In the genomic region with DNA sequence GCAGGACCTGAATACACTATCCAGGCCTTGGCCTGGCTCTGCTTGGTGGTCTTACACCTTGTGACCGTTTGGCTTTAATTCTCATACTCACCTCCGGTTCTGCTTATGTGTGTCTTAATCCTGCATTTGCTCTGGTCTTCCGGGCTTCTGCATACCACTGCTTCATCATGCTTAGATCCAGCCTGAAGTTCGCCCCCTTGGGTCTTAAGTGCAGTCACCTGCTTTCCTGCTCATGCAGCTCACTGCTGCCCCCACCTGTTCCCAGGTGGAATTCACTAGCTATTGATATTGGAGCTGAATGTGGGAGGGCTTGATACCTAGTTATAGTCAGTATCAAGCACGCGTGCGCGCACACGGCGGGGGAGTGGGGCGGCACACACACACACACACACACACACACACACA, we compare ENCODE assay signal across 8 mouse cellular contexts. TPM values are rescaled to one million over a fixed set of nuclear protein-coding genes. Genes with fewer than 3 reads are reported as not detected.
DNase-seq lines count a peak whose midpoint lies in the region; ATAC-seq lines count a peak whose summit lies in the region.

No protein-coding gene starts in this region.

- H3K4me1 ChIP-seq in kidney, embryonic 16.5 days (ENCODE audit: insufficient read depth, low read length): no peaks in the 10 kb centered on the region
- no peaks in the 10 kb centered on the region for H3K4me1 ChIP-seq in limb, embryonic 13.5 days
- H3K4me1 ChIP-seq in stomach, embryonic 15.5 days: no peaks in the 10 kb centered on the region

- H3K4me2 ChIP-seq in kidney, embryonic 16.5 days (replicated peaks; ENCODE audit: low read depth, low read length): no peak overlapping the region; the same call in 1 of the 2 replicates
- H3K4me2 ChIP-seq in limb, embryonic 13.5 days (replicated peaks): peak overlapping the region; percentile 38; the same call in 1 of the 2 replicates
- H3K4me2 ChIP-seq in stomach, embryonic 15.5 days: 0 out of 2 replicates have a peak overlapping the region, but pooled peaks have one; percentile 15

- no peaks in the 10 kb centered on the region for H3K9me3 ChIP-seq in kidney, embryonic 16.5 days (ENCODE audit: low read length)
- no peaks in the 10 kb centered on the region for H3K9me3 ChIP-seq in limb, embryonic 13.5 days
- H3K9me3 ChIP-seq in stomach, embryonic 15.5 days: no peaks in the 10 kb centered on the region

- H3K36me3 ChIP-seq in kidney, embryonic 16.5 days (ENCODE audit: insufficient read depth, low read length): no peaks in the 10 kb centered on the region
- no peaks in the 10 kb centered on the region for H3K36me3 ChIP-seq in limb, embryonic 13.5 days
- H3K36me3 ChIP-seq in stomach, embryonic 15.5 days: no peaks in the 10 kb centered on the region

- H3K27me3 ChIP-seq in kidney, embryonic 16.5 days (ENCODE audit: insufficient read depth, low read length): no peaks in the 10 kb centered on the region
- no peaks in the 10 kb centered on the region for H3K27me3 ChIP-seq in limb, embryonic 13.5 days
- H3K27me3 ChIP-seq in stomach, embryonic 15.5 days (replicated peaks): no peaks in the 10 kb centered on the region

- H3K27ac ChIP-seq in kidney, embryonic 16.5 days (ENCODE audit: low read length): no peak overlapping the region
- H3K27ac ChIP-seq in limb, embryonic 13.5 days: no peak overlapping the region
- no peak overlapping the region for H3K27ac ChIP-seq in stomach, embryonic 15.5 days

- H3K4me3 ChIP-seq in kidney, embryonic 16.5 days (ENCODE audit: low read length): no peak overlapping the region
- peak overlapping the region; percentile 16; the same call in 1 of the 2 replicates for H3K4me3 ChIP-seq in limb, embryonic 13.5 days
- no peak overlapping the region for H3K4me3 ChIP-seq in stomach, embryonic 15.5 days (replicated peaks)

- peak; percentile 35; the same call in 1 of the 2 replicates for ATAC-seq in kidney, embryonic 16.5 days (ENCODE audit: low FRiP score, low TSS enrichment)
- peak; percentile 44; the same call in 1 of the 2 replicates for ATAC-seq in limb, embryonic 13.5 days (ENCODE audit: low FRiP score, low read depth)
- peak; percentile 43; the same call in 1 of the 2 replicates for ATAC-seq in monocyte, adult 5-6 weeks (replicated peaks; ENCODE audit: insufficient number of reproducible peaks, low FRiP score, low TSS enrichment, poor library complexity, severe bottlenecking)
- ATAC-seq in stomach, embryonic 15.5 days (ENCODE audit: insufficient read depth, low FRiP score, low read depth): no peak

- peak; percentile 19 to 64 for DNase-seq in spleen, adult 18-20 months
- DNase-seq in spleen, adult 12 weeks (ENCODE audit: low spot score): no peak
- DNase-seq in embryo, embryonic 9.5 days (ENCODE audit: extremely low spot score): peak; percentile 75
- peak; percentile 36 for DNase-seq in heart, adult 8-10 months (ENCODE audit: low spot score)

- 21% methylated on average over 11 of the region's 11 CpGs for WGBS in kidney, embryonic 16.5 days
- 22% methylated on average over 11 of the region's 11 CpGs for WGBS in limb, embryonic 13.5 days
- 23% methylated on average over 11 of the region's 11 CpGs for WGBS in stomach, embryonic 15.5 days

- no peak overlapping the region for H3K9ac ChIP-seq in kidney, embryonic 16.5 days (replicated peaks; ENCODE audit: low read length)
- H3K9ac ChIP-seq in limb, embryonic 13.5 days: no peak overlapping the region
- H3K9ac ChIP-seq in stomach, embryonic 15.5 days: no peak overlapping the region

RNA-seq across cellular contexts. Expression of a gene that starts 13.9 kb away (rescaled TPM):
- total RNA-seq in heart, adult 8-10 months (2022): under 1 TPM; 0.14 to 0.44 (median 0.23) TPM
- polyA plus RNA-seq in kidney, embryonic 16.5 days (2015; fragmentation: Nextera tagmentation; extraction: Ambion mirVana): 0.20 and 0.55 TPM in 2 replicates
- polyA plus RNA-seq in limb, embryonic 13.5 days (2015; fragmentation: Nextera tagmentation; extraction: Ambion mirVana): 0.43 and 0.59 TPM in 2 replicates
- total RNA-seq in monocyte, adult 5-6 weeks (2017): 0.29 to 0.49 TPM in 2 of 3 replicates, not detected in the other
- polyA plus RNA-seq in stomach, embryonic 15.5 days (2015; fragmentation: Nextera tagmentation; extraction: Ambion mirVana): 0.22 and 0.30 TPM in 2 replicates

RNA-seq across cellular contexts. Expression of a gene that starts 18.9 kb away (rescaled TPM):
- 1 to 10 TPM; 3.3 to 7.0 (median 5.0) TPM for total RNA-seq in heart, adult 8-10 months (2022)
- polyA plus RNA-seq in kidney, embryonic 16.5 days (2015; fragmentation: Nextera tagmentation; extraction: Ambion mirVana): 9.4 and 15.4 TPM in 2 replicates
- polyA plus RNA-seq in limb, embryonic 13.5 days (2015; fragmentation: Nextera tagmentation; extraction: Ambion mirVana): 7.3 and 11.2 TPM in 2 replicates
- 3.9 to 4.4 TPM (median 4.3 TPM) in 3 replicates for total RNA-seq in monocyte, adult 5-6 weeks (2017)
- polyA plus RNA-seq in stomach, embryonic 15.5 days (2015; fragmentation: Nextera tagmentation; extraction: Ambion mirVana): 64.0 and 69.8 TPM in 2 replicates
